Mouse (Mus musculus): ENCODE data around the gene Adamts3.

DNA sequence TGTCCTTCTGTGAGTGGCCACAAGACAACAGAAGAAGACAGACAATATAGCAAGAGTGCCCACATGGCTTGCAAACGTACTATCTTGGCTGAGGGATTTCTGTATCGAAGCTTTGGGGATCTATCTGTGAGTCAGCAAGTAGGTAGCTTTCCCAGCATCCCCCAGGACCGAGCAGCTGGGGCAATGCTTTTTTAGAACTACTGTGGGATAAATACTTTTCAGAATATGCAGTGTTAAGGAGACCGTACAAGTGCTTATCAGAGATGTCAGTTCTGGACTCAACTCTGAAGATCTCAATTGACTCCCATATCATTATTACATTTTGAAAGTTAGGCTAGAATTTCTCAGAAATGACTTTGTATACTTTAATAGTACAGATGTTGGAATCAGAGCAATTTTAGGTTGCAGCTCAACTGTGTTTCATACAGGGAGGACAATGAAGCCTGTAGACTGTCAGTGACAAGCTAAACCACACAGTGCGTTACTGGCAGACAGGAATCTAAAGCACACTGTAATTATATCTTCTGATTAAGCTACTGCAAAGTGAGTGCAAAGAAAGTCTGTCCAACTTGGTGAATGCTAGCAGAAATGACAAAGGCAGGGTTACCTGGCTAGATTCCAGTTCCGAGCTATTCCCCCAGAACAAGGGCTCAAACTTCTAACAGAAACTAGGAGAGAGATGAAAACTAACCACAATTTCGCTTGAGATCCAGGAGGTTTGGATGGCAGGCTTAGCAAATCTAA, 171.8 kb downstream of the Adamts3 start:
- TF ChIP-seq POLR2A (IDR thresholded peaks at IDR 0.05; ENCODE audit: borderline replicate concordance, extremely low read depth, low read depth, low read length) (no peak), CTCF (IDR thresholded peaks at IDR 0.05; ENCODE audit: insufficient read depth, low read length) (no peak)
